Mouse (Mus musculus): ENCODE measurements around the gene Mroh3.

The Mroh3 gene

GRCm38 (mm10) chr1:136212803-136213202 is at the start of gene Mroh3:
Mroh3 (minus strand) TSS chr1:136212828.
- POLR2A ChIA-PET: interaction anchor here (0.5 to 1.5 kb wide), 10 partner anchors 16 to 656 kb away, joined by 3 to 4 read pairs (median 3); partner anchors contain the start of gene Inava (in 1 of the 4)
- CTCF ChIA-PET: interaction anchor here (0.5 to 3.2 kb wide), 36 partner anchors 9 to 526 kb away, joined by 3 to 21 read pairs (median 4); partner anchors contain the start of gene Ascl5 (in 2 of the 4)

- CTCF ChIA-PET: interaction anchor here in 2 of 4 experiments (0.6 to 1.2 kb wide), 3 partner anchors 45 to 91 kb away, joined by 3 to 13 read pairs (median 3); no protein-coding TSS in a partner anchor
- POLR2A ChIA-PET: interaction anchor here in 2 of 4 experiments (0.6 to 1.7 kb wide), 3 partner anchors 28 to 205 kb away, joined by 3 to 5 read pairs (median 4); partner anchors contain the start of genes Ddx59 (in 1 of the 2) and Kif14 (in 1 of the 2)
These were observed 48.1 kb upstream of the Mroh3 start, which contains the start of gene Gpr25 for GRCm38 (mm10) chr1:136260635-136261238. Gpr25 (minus strand) TSS chr1:136260873.

GRCm38 (mm10) chr1:136259893-136260634 is 47.4 kb upstream of the Mroh3 start:
- POLR2A ChIA-PET: interaction anchor here in 3 of 4 experiments (0.6 to 1.7 kb wide), 4 partner anchors 27 to 206 kb away, joined by 3 to 5 read pairs (median 4); partner anchors contain the start of genes Ddx59 (in 1 of the 3) and Kif14 (in 1 of the 3)

GRCm38 (mm10) chr1:136259543-136259892 is 46.9 kb upstream of the Mroh3 start:
- ChIA-PET CTCF (interaction anchor here in 1 of 4 experiments (1.2 kb wide), 1 partner anchor 44 kb away, joined by 3 read pairs; no protein-coding TSS in a partner anchor), POLR2A (interaction anchor here in 2 of 4 experiments (0.8 to 1.7 kb wide), 2 partner anchors 27 to 120 kb away, joined by 3 to 4 read pairs; no protein-coding TSS in a partner anchor)

More at GRCm38 (mm10) chr1:136259893-136260634, 47.4 kb upstream of the Mroh3 start:
- CTCF ChIA-PET: interaction anchor here in 2 of 4 experiments (0.6 to 1.2 kb wide), 3 partner anchors 44 to 90 kb away, joined by 3 to 13 read pairs (median 3); no protein-coding TSS in a partner anchor

GRCm38 (mm10) chr1:136258495-136258894 is 45.9 kb upstream of the Mroh3 start:
- ChIA-PET CTCF (interaction anchor here in 1 of 4 experiments (0.5 kb wide), 1 partner anchor 780 kb away, joined by 3 read pairs; no protein-coding TSS in a partner anchor), POLR2A (interaction anchor here in 2 of 4 experiments (0.7 to 1.1 kb wide), 4 partner anchors 84 to 880 kb away, joined by 3 to 11 read pairs (median 3); no protein-coding TSS in a partner anchor)

- ChIA-PET CTCF (interaction anchor here in 1 of 4 experiments (0.7 kb wide), 1 partner anchor 22 kb away, joined by 7 read pairs; no protein-coding TSS in a partner anchor), POLR2A (interaction anchor here in 1 of 4 experiments (0.7 kb wide), 1 partner anchor 280 kb away, joined by 3 read pairs; no protein-coding TSS in a partner anchor)
These were observed 43.0 kb upstream of the Mroh3 start for GRCm38 (mm10) chr1:136255657-136256056.

- ChIA-PET POLR2A (interaction anchor here in 1 of 4 experiments (0.7 kb wide), 1 partner anchor 280 kb away, joined by 3 read pairs; no protein-coding TSS in a partner anchor), CTCF (interaction anchor here in 1 of 4 experiments (0.7 kb wide), 1 partner anchor 22 kb away, joined by 7 read pairs; no protein-coding TSS in a partner anchor)
These were observed 42.5 kb upstream of the Mroh3 start for GRCm38 (mm10) chr1:136255174-136255573.

GRCm38 (mm10) chr1:136254503-136255065 is 42.0 kb upstream of the Mroh3 start:
- POLR2A ChIA-PET: interaction anchor here in 1 of 4 experiments (0.8 kb wide), 1 partner anchor 175 kb away, joined by 3 read pairs; no protein-coding TSS in a partner anchor
- CTCF ChIA-PET: no interaction called here

- ChIA-PET POLR2A (interaction anchor here in 2 of 4 experiments (0.6 to 0.7 kb wide), 3 partner anchors 13 to 22 kb away, joined by 4 read pairs; no protein-coding TSS in a partner anchor), CTCF (interaction anchor here in 1 of 4 experiments (0.7 kb wide), 2 partner anchors 54 to 206 kb away, joined by 3 read pairs; no protein-coding TSS in a partner anchor)
These were observed 40.8 kb upstream of the Mroh3 start for GRCm38 (mm10) chr1:136253472-136253871.

GRCm38 (mm10) chr1:136249662-136250061 is 37.0 kb upstream of the Mroh3 start:
- CTCF ChIA-PET: interaction anchor here in 2 of 4 experiments (0.6 to 0.7 kb wide), 2 partner anchors 39 to 75 kb away, joined by 3 to 4 read pairs; no protein-coding TSS in a partner anchor
- POLR2A ChIA-PET: interaction anchor here in 1 of 4 experiments (1.1 kb wide), 1 partner anchor 80 kb away, joined by 3 read pairs; no protein-coding TSS in a partner anchor

- POLR2A ChIA-PET: interaction anchor here in 1 of 4 experiments (1.3 kb wide), 1 partner anchor 219 kb away, joined by 3 read pairs; the partner anchor contains the start of gene Kif14
- CTCF ChIA-PET: no interaction called here
These were observed 34.8 kb upstream of the Mroh3 start for GRCm38 (mm10) chr1:136247393-136247792.

GRCm38 (mm10) chr1:136244469-136244868 is 31.8 kb upstream of the Mroh3 start:
- CTCF ChIA-PET: no interaction called here

GRCm38 (mm10) chr1:136241801-136242200 is 29.2 kb upstream of the Mroh3 start:
- POLR2A ChIA-PET: interaction anchor here in 2 of 4 experiments (0.7 to 1.2 kb wide), 3 partner anchors 9 to 13 kb away, joined by 3 to 6 read pairs (median 4); no protein-coding TSS in a partner anchor
- CTCF ChIA-PET: no interaction called here

More at GRCm38 (mm10) chr1:136244469-136244868, 31.8 kb upstream of the Mroh3 start:
- POLR2A ChIA-PET: no interaction called here

GRCm38 (mm10) chr1:136238495-136238894 is 25.9 kb upstream of the Mroh3 start:
- ChIA-PET CTCF (no interaction called here), POLR2A (no interaction called here)

GRCm38 (mm10) chr1:136234595-136235092 is 22.0 kb upstream of the Mroh3 start:
- ChIA-PET CTCF (no interaction called here), POLR2A (interaction anchor here in 1 of 4 experiments (0.6 kb wide), 1 partner anchor 19 kb away, joined by 4 read pairs; no protein-coding TSS in a partner anchor)

GRCm38 (mm10) chr1:136233892-136234594 is 21.4 kb upstream of the Mroh3 start, which contains the start of gene Inava:
Inava (minus strand) TSS chr1:136234264.
- CTCF ChIA-PET: interaction anchor here in 1 of 4 experiments (0.5 to 0.7 kb wide), 4 partner anchors 24 to 161 kb away, joined by 3 to 6 read pairs (median 4); no protein-coding TSS in a partner anchor
- POLR2A ChIA-PET: interaction anchor here in 3 of 4 experiments (0.6 to 1.9 kb wide), 18 partner anchors 10 to 265 kb away, joined by 3 to 8 read pairs (median 4); partner anchors contain the start of genes Ddx59 (in 2 of the 3), Gpr25 (in 1 of the 3), Kif14 (in 1 of the 3) and Mroh3 (in 1 of the 3)
